Mouse (Mus musculus): ENCODE measurements around the gene Ptpn13.

Ptpn13 gene

DNA sequence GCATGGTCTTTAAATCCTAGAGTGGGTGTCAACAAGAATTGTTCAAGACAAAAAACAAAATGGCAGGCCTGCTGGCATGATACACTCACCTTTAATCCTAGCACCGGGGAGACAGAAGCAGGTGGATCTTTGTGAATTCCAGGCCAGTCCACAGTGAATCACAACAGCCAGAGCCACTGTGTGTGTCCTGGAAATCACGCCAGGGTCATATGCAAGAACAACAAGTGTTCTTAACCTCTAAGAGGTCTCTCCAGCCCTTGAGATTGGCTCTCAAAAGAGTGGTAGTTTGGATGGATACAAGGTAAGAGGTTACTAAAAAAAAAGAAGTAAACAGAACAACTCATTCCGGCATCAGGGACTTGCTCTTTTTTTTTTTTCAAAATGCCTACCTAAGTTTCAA is 222.3 kb downstream of the Ptpn13 start:
- DNase-seq (ENCODE audit: low spot score in 2 of 2): no peak

Measured in spleen, postnatal 10 days (tissue).